Mouse (Mus musculus): ENCODE data around the gene Bmp8b.
"Not testable (repeated sequence)": the region's sequence is repeated elsewhere in the genome, so short reads cannot be mapped to it uniquely, and the experiment has no call there.

Gene Bmp8b

GRCm38 (mm10) chr4:123111275-123111983 lies 6.5 kb downstream of the Bmp8b start:
- not testable (repeated sequence) for DNase-seq (ENCODE audit: low spot score)

GRCm38 (mm10) chr4:123112216-123112764 lies 7.3 kb downstream of the Bmp8b start:
- DNase-seq (ENCODE audit: low spot score), result no peak

- not testable (repeated sequence) for DNase-seq (ENCODE audit: low spot score)
Observed at GRCm38 (mm10) chr4:123114651-123115050, 9.7 kb downstream of the Bmp8b start.

GRCm38 (mm10) chr4:123116011-123116410 lies 11.0 kb downstream of the Bmp8b start, which contains the start of gene Oxct2b:
TSS of gene Oxct2b (plus strand) at chr4:123116266.
- no peak for DNase-seq (ENCODE audit: low spot score)

GRCm38 (mm10) chr4:123116640-123117039 lies 11.7 kb downstream of the Bmp8b start:
- not testable (repeated sequence) for DNase-seq (ENCODE audit: low spot score)

GRCm38 (mm10) chr4:123121286-123121685 lies 16.3 kb downstream of the Bmp8b start:
- DNase-seq (ENCODE audit: low spot score), result no peak

GRCm38 (mm10) chr4:123126626-123127025 lies 21.7 kb downstream of the Bmp8b start:
- no peak for DNase-seq (ENCODE audit: low spot score)

GRCm38 (mm10) chr4:123127051-123127450 lies 22.1 kb downstream of the Bmp8b start:
- no peak for DNase-seq (ENCODE audit: low spot score)

GRCm38 (mm10) chr4:123137551-123137950 lies 32.6 kb downstream of the Bmp8b start:
- no peak for DNase-seq (ENCODE audit: low spot score)

GRCm38 (mm10) chr4:123139513-123140154 lies 34.7 kb downstream of the Bmp8b start, which contains the start of gene Ppie:
TSS of gene Ppie (minus strand) at chr4:123139951.
- peak; percentile 72 for DNase-seq (ENCODE audit: low spot score)

- DNase-seq (ENCODE audit: low spot score), result peak; percentile 1
Observed at GRCm38 (mm10) chr4:123147446-123148150, 42.6 kb downstream of the Bmp8b start.

- no peak for DNase-seq (ENCODE audit: low spot score)
Observed at GRCm38 (mm10) chr4:123152003-123152402, 47.0 kb downstream of the Bmp8b start.

- DNase-seq (ENCODE audit: low spot score), result no peak
Observed at GRCm38 (mm10) chr4:123152976-123153375, 48.0 kb downstream of the Bmp8b start.

- DNase-seq (ENCODE audit: low spot score), result peak; percentile 4
Observed at GRCm38 (mm10) chr4:123155004-123155403, 50.0 kb downstream of the Bmp8b start.

- DNase-seq (ENCODE audit: low spot score), result no peak
Observed at GRCm38 (mm10) chr4:123155427-123155826, 50.5 kb downstream of the Bmp8b start.

GRCm38 (mm10) chr4:123155840-123156239 lies 50.9 kb downstream of the Bmp8b start:
- no peak for DNase-seq (ENCODE audit: low spot score)

GRCm38 (mm10) chr4:123160571-123160970 lies 55.6 kb downstream of the Bmp8b start:
- DNase-seq (ENCODE audit: low spot score), result no peak

- not testable (repeated sequence) for DNase-seq (ENCODE audit: low spot score)
Observed at GRCm38 (mm10) chr4:123161251-123161650, 56.3 kb downstream of the Bmp8b start.

GRCm38 (mm10) chr4:123162305-123162917 lies 57.4 kb downstream of the Bmp8b start:
- no peak for DNase-seq (ENCODE audit: low spot score)

GRCm38 (mm10) chr4:123164157-123164556 lies 59.2 kb downstream of the Bmp8b start:
- DNase-seq (ENCODE audit: low spot score), result no peak

GRCm38 (mm10) chr4:123171811-123172210 lies 66.8 kb downstream of the Bmp8b start:
- no peak for DNase-seq (ENCODE audit: low spot score)
